Mouse (Mus musculus) kidney, embryonic 16.5 days (tissue): ENCODE results near the gene Yjefn3. TPM values are rescaled to one million over a fixed set of nuclear protein-coding genes. Genes with fewer than 3 reads are reported as not detected.

ENCODE experiments used
- ATAC-seq: fragments of 200-750 bp; cut with Nextera tagmentation; 2 replicates; pipeline ENCODE4 v1.8.0; 2017; ENCODE audit warnings: moderate TSS enrichment; ENCODE audit not compliant: low FRiP score, low TSS enrichment
- H3K27ac ChIP-seq: fragments of 300-500 bp; sonication (generic); 2 replicates; pipeline ENCODE4 v1.5.1; 2014; ENCODE audit warnings: low read length
- H3K27me3 ChIP-seq: fragments of 300-500 bp; sonication (generic); 2 replicates; pipeline ENCODE4 v1.6.1; 2014; ENCODE audit warnings: low read length, control low read depth, mixed read lengths; ENCODE audit not compliant: insufficient read depth
- H3K36me3 ChIP-seq: fragments of 300-500 bp; sonication (generic); 2 replicates; pipeline ENCODE4 v1.6.1; 2014; ENCODE audit warnings: low read length, control low read depth, mixed read lengths; ENCODE audit not compliant: insufficient read depth
- H3K4me1 ChIP-seq: fragments of 300-500 bp; sonication (generic); 2 replicates; pipeline ENCODE4 v1.6.1; 2014; ENCODE audit warnings: low read length, control low read depth, mixed read lengths; ENCODE audit not compliant: insufficient read depth
- H3K4me2 ChIP-seq: fragments of 300-500 bp; sonication (generic); replicated peaks from 2 replicates; pipeline ENCODE4 v1.6.1; 2014; ENCODE audit warnings: low read depth, low read length
- H3K4me3 ChIP-seq: fragments of 300-500 bp; sonication (generic); 2 replicates; pipeline ENCODE4 v1.5.1; 2014; ENCODE audit warnings: mild to moderate bottlenecking, low read length
- H3K9ac ChIP-seq: fragments of 300-500 bp; sonication (generic); replicated peaks from 2 replicates; pipeline ENCODE4 v1.6.1; 2014; ENCODE audit warnings: low read length
- H3K9me3 ChIP-seq: fragments of 300-500 bp; sonication (generic); 2 replicates; pipeline ENCODE4 v1.6.1; 2016; ENCODE audit warnings: low read length, control low read depth
- WGBS: fragments of 180-500 bp; shearing (Covaris S2); extraction: QIAGEN DNeasy Blood & Tissue Kit; methylation state at CpG from one replicate; pipeline ENCODE4 v1.1.7; 2014; 5-methylcytosine and 5-hydroxymethylcytosine counted together
- polyA plus RNA-seq: library from polyadenylated mRNA; unstranded; fragments of >200 nt; fragmentation: Nextera tagmentation; extraction: Ambion mirVana; gene quantifications from 2 replicates; pipeline ENCODE4 v1.2.1, GENCODE M21; 2015

Yjefn3 gene
- polyA plus RNA-seq, 1 experiment from 2014 or later: 3.1 TPM

DNA sequence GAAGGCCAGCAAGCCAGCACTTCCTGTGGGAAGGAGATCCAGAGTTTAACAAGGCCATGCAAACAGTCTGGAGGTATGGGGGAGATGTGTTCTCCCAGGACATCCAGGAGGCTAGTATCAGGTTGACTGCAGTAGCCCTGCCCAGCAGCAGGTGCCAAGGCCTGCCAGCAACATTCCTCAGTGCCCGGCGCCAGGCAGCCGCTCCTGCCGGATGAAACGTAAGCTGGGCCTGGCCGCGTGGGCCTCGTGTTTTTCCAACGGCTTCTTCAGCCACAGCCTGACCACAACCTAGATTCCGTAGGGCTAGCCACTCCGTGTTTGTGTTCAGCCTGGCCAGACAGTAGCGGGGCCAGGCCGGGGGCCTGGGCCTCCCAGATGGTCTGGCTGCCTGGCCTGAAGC, 27.9 kb downstream of the Yjefn3 start:
- H3K27ac ChIP-seq: no peak overlapping the region
- no peak overlapping the region for H3K9ac ChIP-seq
- H3K4me3 ChIP-seq: no peak overlapping the region
- H3K27me3 ChIP-seq: peaks cover 7% of the 10 kb centered on the region
- H3K9me3 ChIP-seq: no peaks in the 10 kb centered on the region
- H3K4me2 ChIP-seq: no peak overlapping the region
- ATAC-seq: no peak
- H3K36me3 ChIP-seq: no peaks in the 10 kb centered on the region
- 46% methylated on average over 13 of the region's 13 CpGs for WGBS
- H3K4me1 ChIP-seq: no peaks in the 10 kb centered on the region

DNA sequence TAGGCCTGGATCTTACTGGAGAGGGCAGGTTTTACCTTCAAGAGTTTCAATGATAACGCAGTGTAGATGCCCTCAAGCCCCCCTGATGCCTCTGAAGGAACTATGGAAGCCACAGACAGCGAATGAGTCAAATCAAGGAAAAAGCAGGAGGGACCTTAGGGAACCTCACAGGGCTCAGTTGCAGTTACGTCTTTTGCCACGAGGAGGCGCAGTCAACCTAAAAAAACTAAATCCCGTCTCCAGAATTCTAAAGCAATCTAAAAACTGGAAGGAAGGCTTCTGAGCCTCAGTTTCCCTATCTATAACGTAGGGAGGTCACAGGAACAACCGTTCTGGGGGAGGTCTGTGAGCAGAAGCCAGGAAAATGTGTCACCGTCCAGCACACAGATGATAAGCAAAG, 28.4 kb downstream of the Yjefn3 start:
- no peak for ATAC-seq
- H3K27ac ChIP-seq: no peak overlapping the region
- H3K9me3 ChIP-seq: no peaks in the 10 kb centered on the region
- H3K36me3 ChIP-seq: no peaks in the 10 kb centered on the region
- no peak overlapping the region for H3K4me2 ChIP-seq
- H3K9ac ChIP-seq: no peak overlapping the region
- H3K4me3 ChIP-seq: no peak overlapping the region
- WGBS: 11% methylated on average over 9 of the region's 9 CpGs
- no peaks in the 10 kb centered on the region for H3K4me1 ChIP-seq
- H3K27me3 ChIP-seq: peaks cover 2% of the 10 kb centered on the region; the same call in 1 of the 2 replicates

- Histone ChIP-seq H3K4me1 (no peaks in the 10 kb centered on the region), H3K4me3 (no peak overlapping the region), H3K9me3 (no peaks in the 10 kb centered on the region), H3K4me2 (no peak overlapping the region), H3K36me3 (no peaks in the 10 kb centered on the region), H3K9ac (no peak overlapping the region), H3K27ac (no peak overlapping the region), H3K27me3 (no peaks in the 10 kb centered on the region)
- ATAC-seq: no peak
- 86% methylated on average over 6 of the region's 6 CpGs for WGBS
These were observed 31.6 kb downstream of the Yjefn3 start for GRCm38 (mm10) chr8:69870907-69871306.

- Histone ChIP-seq H3K27me3 (no peaks in the 10 kb centered on the region), H3K4me2 (no peak overlapping the region), H3K27ac (no peak overlapping the region), H3K9ac (no peak overlapping the region), H3K4me3 (no peak overlapping the region), H3K4me1 (no peaks in the 10 kb centered on the region), H3K36me3 (no peaks in the 10 kb centered on the region), H3K9me3 (no peaks in the 10 kb centered on the region)
- WGBS: 88% methylated on average over 11 of the region's 11 CpGs
- no peak for ATAC-seq
These were observed 32.3 kb downstream of the Yjefn3 start for GRCm38 (mm10) chr8:69870003-69870765.

DNA sequence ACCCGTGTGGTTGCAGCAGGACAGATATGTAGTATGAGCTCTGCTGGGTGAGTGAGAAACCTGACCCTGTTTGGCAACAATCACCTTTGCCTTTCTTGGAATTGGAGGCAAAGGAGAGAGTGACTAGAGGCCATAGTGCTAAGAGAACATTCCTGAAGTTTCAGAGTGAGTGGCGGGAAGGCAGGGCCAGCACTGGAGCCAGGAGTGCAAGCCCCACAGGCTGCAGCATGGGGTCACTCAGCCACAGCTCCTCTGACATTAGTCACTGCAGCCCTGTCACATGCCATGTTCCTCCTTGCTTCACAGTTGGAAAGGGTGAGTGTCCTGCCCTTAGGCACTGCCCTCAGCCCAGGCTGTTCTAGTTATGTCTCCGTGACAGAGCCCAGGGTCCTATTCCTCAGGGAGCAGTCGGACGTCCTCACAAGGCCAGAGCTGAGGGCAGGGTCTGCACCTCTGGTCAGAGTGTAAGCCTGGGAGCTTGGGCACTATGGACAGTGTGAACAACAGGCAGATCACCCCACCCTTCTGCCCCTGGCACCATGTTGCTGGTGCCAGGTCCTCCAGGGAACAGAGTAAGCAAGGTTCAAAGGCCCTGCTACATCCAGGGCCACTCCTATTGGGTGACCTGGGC, 34.7 kb downstream of the Yjefn3 start:
- no peak for ATAC-seq
- Histone ChIP-seq H3K4me1 (no peaks in the 10 kb centered on the region), H3K9ac (no peak overlapping the region), H3K4me2 (no peak overlapping the region), H3K36me3 (no peaks in the 10 kb centered on the region), H3K4me3 (no peak overlapping the region), H3K27me3 (no peaks in the 10 kb centered on the region), H3K27ac (no peak overlapping the region), H3K9me3 (no peaks in the 10 kb centered on the region)
- WGBS: 64% methylated on average over 5 of the region's 5 CpGs

DNA sequence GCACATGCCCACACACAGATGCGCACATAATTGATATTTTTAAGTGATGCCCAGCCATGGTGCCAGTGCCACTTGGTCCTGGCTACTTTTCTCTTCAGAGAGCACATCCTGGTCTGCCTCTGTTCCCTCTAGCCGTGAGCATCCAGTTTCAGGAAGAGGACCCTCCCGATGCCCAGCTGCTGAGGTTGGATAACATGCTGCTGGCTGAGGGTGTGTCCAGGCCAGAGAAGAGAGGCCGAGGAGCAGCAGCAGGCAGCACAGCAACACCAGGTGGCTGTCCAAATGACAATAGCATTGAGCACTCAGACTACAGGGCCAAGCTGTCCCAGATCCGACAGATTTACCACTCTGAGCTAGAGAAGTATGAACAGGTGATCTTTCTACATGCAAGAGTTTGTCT, 38.3 kb downstream of the Yjefn3 start:
- H3K36me3 ChIP-seq: no peaks in the 10 kb centered on the region
- no peak overlapping the region for H3K4me2 ChIP-seq
- H3K9me3 ChIP-seq: no peaks in the 10 kb centered on the region
- H3K27ac ChIP-seq: no peak overlapping the region
- no peaks in the 10 kb centered on the region for H3K27me3 ChIP-seq
- 57% methylated on average over 5 of the region's 5 CpGs for WGBS
- no peak overlapping the region for H3K9ac ChIP-seq
- no peaks in the 10 kb centered on the region for H3K4me1 ChIP-seq
- H3K4me3 ChIP-seq: no peak overlapping the region
- no peak for ATAC-seq

DNA sequence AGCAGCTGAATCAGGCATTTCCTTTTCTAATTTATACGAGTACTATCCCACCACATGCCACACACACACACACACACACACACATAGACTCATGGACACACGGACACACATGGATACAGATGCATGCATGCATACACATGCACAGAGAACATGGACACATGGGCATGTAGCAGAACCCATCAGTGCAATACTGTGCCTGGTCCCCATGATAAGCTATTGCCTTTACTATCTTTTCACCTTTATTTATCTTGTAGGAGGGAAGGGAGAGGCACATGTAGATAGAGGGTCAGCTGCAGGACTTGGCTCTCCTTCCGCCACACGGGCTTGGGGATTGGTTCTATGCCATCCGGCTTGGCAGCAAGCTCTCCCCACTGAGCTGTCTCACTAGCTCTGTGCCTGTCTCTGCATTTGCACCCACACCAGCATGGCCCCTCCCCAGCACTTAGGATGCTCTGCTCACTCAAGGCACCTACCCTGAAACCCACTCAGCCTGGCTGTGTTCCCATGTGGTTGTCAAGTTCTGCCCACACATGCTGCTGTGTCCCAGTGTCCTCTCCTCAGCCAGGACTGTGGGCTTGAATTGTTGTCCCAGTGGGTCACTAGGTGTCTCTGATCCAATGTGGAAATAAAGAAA, 39.0 kb downstream of the Yjefn3 start:
- no peak overlapping the region for H3K27ac ChIP-seq
- no peaks in the 10 kb centered on the region for H3K4me1 ChIP-seq
- no peak overlapping the region for H3K4me3 ChIP-seq
- no peaks in the 10 kb centered on the region for H3K36me3 ChIP-seq
- H3K4me2 ChIP-seq: no peak overlapping the region
- no peaks in the 10 kb centered on the region for H3K9me3 ChIP-seq
- no peak overlapping the region for H3K9ac ChIP-seq
- no peak for ATAC-seq
- no peaks in the 10 kb centered on the region for H3K27me3 ChIP-seq
- 89% methylated on average over 5 of the region's 5 CpGs for WGBS

GRCm38 (mm10) chr8:69861251-69861650, 41.3 kb downstream of the Yjefn3 start:
- WGBS: 68% methylated on average over 2 of the region's 2 CpGs
- Histone ChIP-seq H3K27me3 (no peaks in the 10 kb centered on the region), H3K9me3 (no peaks in the 10 kb centered on the region), H3K36me3 (no peaks in the 10 kb centered on the region), H3K27ac (no peak overlapping the region), H3K9ac (no peak overlapping the region), H3K4me2 (no peak overlapping the region), H3K4me3 (no peak overlapping the region), H3K4me1 (no peaks in the 10 kb centered on the region)
- ATAC-seq: no peak

DNA sequence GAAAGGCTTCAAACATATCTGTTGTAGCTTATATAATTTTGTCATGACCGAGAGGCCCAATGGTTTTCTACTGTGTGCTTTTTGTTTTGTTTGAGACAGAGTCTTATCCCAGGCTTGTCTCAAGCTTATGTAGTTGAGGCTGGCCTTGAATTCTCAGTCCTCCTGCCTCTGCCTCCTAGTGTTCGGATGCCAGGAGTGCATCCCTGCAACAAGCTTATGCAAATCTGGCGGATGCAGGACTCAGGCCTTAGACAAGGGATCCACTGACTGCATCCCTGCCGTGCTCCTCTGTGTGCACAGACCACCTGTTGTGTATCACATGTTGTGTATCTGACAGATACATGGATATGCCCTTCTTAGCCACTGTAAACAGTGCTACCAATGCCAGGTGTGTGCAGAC, 41.7 kb downstream of the Yjefn3 start:
- H3K9ac ChIP-seq: no peak overlapping the region
- no peak overlapping the region for H3K27ac ChIP-seq
- WGBS: 64% methylated on average over 4 of the region's 4 CpGs
- H3K4me3 ChIP-seq: no peak overlapping the region
- no peak for ATAC-seq
- H3K36me3 ChIP-seq: no peaks in the 10 kb centered on the region
- H3K9me3 ChIP-seq: no peaks in the 10 kb centered on the region
- H3K4me2 ChIP-seq: no peak overlapping the region
- no peaks in the 10 kb centered on the region for H3K27me3 ChIP-seq
- no peaks in the 10 kb centered on the region for H3K4me1 ChIP-seq

- no peak for ATAC-seq
- H3K9ac ChIP-seq: no peak overlapping the region
- H3K36me3 ChIP-seq: no peaks in the 10 kb centered on the region
- H3K9me3 ChIP-seq: no peaks in the 10 kb centered on the region
- 92% methylated on average over 10 of the region's 10 CpGs for WGBS
- H3K4me2 ChIP-seq: no peak overlapping the region
- H3K4me1 ChIP-seq: no peaks in the 10 kb centered on the region
- no peak overlapping the region for H3K27ac ChIP-seq
- no peaks in the 10 kb centered on the region for H3K27me3 ChIP-seq
- H3K4me3 ChIP-seq: no peak overlapping the region
These were observed 48.6 kb downstream of the Yjefn3 start for GRCm38 (mm10) chr8:69853869-69854268.
